Mouse (Mus musculus): Measurements from ENCODE around the gene Rexo5. TPM values are rescaled to one million over a fixed set of nuclear protein-coding genes. Genes with fewer than 3 reads are reported as not detected.

Rexo5 gene
- polyA plus RNA-seq, 1 experiment from 2014 or later: 31.2 TPM

Other genes starting within 250 kb of the Rexo5 start
- not detected in 2 replicates for gene Acsm2, start 239.7 kb upstream of the Rexo5 start, polyA plus RNA-seq (2016; fragmentation: Nextera tagmentation; extraction: Ambion mirVana)
- gene Acsm1, start 187.0 kb upstream of the Rexo5 start, polyA plus RNA-seq (2016; fragmentation: Nextera tagmentation; extraction: Ambion mirVana): not detected in 2 replicates
- not detected in 2 replicates for gene Acsm4, start 104.0 kb upstream of the Rexo5 start, polyA plus RNA-seq (2016; fragmentation: Nextera tagmentation; extraction: Ambion mirVana)
- gene Thumpd1, start 73.2 kb upstream of the Rexo5 start, polyA plus RNA-seq (2016; fragmentation: Nextera tagmentation; extraction: Ambion mirVana): 103 TPM in 2 replicates
- 0.10 and 0.19 TPM in 2 replicates for gene Acsm3, start 33.1 kb upstream of the Rexo5 start, polyA plus RNA-seq (2016; fragmentation: Nextera tagmentation; extraction: Ambion mirVana)
- gene Eri2, start 52 bp downstream of the Rexo5 start, polyA plus RNA-seq (2016; fragmentation: Nextera tagmentation; extraction: Ambion mirVana): 34.5 and 34.8 TPM in 2 replicates
- gene Lyrm1, start 101.9 kb downstream of the Rexo5 start, polyA plus RNA-seq (2016; fragmentation: Nextera tagmentation; extraction: Ambion mirVana): 11.3 and 13.3 TPM in 2 replicates
- gene Dcun1d3, start 102.3 kb downstream of the Rexo5 start, polyA plus RNA-seq (2016; fragmentation: Nextera tagmentation; extraction: Ambion mirVana): 13.1 and 15.7 TPM in 2 replicates